Mouse (Mus musculus): ENCODE results near the gene Wdr35. TPM values are rescaled to one million over a fixed set of nuclear protein-coding genes. Genes with fewer than 3 reads are reported as not detected.
"Not testable (repeated sequence)": the region's sequence is repeated elsewhere in the genome, so short reads cannot be mapped to it uniquely, and the experiment has no call there.

Wdr35 gene
- total RNA-seq, 2 experiments from 2014 or later, result 11.2 to 13.0 TPM

GRCm38 (mm10) chr12:9002038-9002648 lies 28.5 kb downstream of the Wdr35 start:
- intact Hi-C loops (cut with DNase I), result loop anchor here (1.0 to 5.0 kb wide), 3 partner anchors 113 to 305 kb away; partner anchors contain the start of gene Sdc1
- peak; percentile 31 to 49 for DNase-seq

- intact Hi-C loops (cut with DNase I), result no loop called here
- no peak for DNase-seq
These were observed 33.5 kb downstream of the Wdr35 start for GRCm38 (mm10) chr12:9007146-9007545.

GRCm38 (mm10) chr12:9007811-9008210 lies 34.1 kb downstream of the Wdr35 start:
- intact Hi-C loops (cut with DNase I), result no loop called here
- no peak for DNase-seq

DNA sequence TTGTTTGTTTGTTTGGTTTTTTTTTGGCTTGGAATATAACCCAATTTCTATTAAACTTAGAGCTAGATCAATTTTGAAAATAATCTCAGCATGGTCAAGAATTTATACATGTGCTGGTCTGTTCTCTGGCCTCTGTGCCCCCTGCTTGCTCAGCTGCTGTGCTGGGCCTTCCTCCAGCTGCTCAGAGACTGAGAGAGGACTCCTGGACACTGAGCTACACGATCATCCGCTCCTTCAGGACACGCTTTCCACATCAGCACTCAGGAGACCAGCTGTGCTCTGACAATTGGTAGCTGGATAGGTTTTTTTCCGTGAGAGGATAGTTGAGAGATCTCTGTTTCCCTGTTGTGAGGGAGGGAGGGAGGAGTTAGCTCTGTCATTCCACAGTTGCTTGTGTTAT lies 36.6 kb downstream of the Wdr35 start:
- DNase-seq, result no peak
- intact Hi-C loops (cut with DNase I), result no loop called here

GRCm38 (mm10) chr12:9016376-9016775 lies 42.7 kb downstream of the Wdr35 start:
- intact Hi-C loops (cut with DNase I), result no loop called here

DNA sequence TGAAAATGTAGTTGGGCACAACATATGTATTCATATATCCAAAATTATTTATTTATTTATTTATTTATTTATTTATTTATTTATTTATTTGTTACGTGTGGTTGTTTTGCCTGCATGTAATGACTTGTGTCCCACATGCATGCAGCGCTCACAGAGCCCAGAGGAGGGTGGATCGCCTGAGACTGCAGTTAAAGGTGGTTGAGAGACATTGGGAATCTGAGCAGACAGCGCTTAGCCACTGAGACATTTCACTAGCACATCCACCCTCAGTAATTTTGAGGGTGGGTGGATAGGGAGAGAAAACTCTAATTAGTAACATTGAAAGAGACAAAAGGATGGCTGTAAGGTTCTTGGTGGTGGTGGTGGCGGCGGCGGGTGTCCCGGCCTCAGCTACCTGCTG lies 46.7 kb downstream of the Wdr35 start:
- no peak for DNase-seq

More at GRCm38 (mm10) chr12:9016376-9016775, 42.7 kb downstream of the Wdr35 start:
- DNase-seq, result no peak

GRCm38 (mm10) chr12:9020986-9021385 lies 47.3 kb downstream of the Wdr35 start:
- DNase-seq, result no peak
- intact Hi-C loops (cut with DNase I), result loop anchor here (10.0 kb wide), 1 partner anchor 706 kb away; the partner anchor contains the start of gene Hs1bp3

More for the DNA sequence above, 46.7 kb downstream of the Wdr35 start:
- intact Hi-C loops (cut with DNase I), result loop anchor here (10.0 kb wide), 1 partner anchor 706 kb away; the partner anchor contains the start of gene Hs1bp3

DNA sequence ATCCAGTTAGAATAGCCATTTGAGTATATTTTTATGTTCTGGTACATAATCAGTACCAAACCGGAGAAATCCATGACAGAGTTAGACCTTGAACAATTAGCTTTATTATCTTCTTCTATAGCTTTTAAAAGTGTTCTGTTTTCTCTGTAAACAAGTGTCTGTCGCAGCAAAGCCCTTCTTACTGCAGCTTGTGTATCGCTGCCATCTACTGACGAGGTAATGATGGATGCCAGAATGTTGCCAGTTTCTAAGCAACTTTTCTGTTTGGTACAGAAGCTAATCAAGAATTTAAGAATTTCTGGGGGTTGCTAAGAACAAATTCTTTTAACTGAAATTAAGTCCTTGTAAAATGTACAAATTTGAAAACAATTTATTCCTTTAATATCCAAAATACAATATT lies 49.3 kb downstream of the Wdr35 start:
- intact Hi-C loops (cut with DNase I), result loop anchor here (10.0 kb wide), 1 partner anchor 708 kb away; the partner anchor contains the start of gene Hs1bp3
- DNase-seq, result no peak

DNA sequence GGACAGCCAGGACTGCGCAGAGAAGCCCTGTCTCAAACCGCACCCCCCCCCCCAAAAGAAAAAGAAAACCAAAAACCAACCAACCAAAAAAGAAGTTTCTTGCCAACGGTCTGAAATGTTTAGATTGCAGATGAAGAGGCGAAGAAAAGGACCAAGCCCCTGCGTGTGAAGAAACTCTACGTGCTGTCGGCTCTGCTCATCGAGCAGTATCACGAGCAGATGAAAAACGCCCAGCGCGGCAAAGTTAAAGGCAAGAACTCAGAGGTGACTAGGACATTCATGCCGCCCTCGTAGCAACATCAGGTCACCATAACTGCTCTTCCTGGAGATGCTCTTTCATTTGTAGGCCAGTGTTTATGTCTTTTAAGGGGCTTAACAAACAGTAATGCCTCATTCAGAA lies 50.4 kb downstream of the Wdr35 start:
- no peak for DNase-seq
- intact Hi-C loops (cut with DNase I), result loop anchor here (10.0 kb wide), 1 partner anchor 709 kb away; the partner anchor contains the start of gene Hs1bp3

- intact Hi-C loops (cut with DNase I), result loop anchor here (10.0 kb wide), 1 partner anchor 710 kb away; the partner anchor contains the start of gene Hs1bp3
- peak in 1 of 2 experiments; percentile 19 for DNase-seq
These were observed 51.0 kb downstream of the Wdr35 start for GRCm38 (mm10) chr12:9024736-9025135.

GRCm38 (mm10) chr12:9026843-9027242 lies 53.2 kb downstream of the Wdr35 start:
- DNase-seq, result no peak
- intact Hi-C loops (cut with DNase I), result loop anchor here (10.0 kb wide), 1 partner anchor 712 kb away; the partner anchor contains the start of gene Hs1bp3

DNA sequence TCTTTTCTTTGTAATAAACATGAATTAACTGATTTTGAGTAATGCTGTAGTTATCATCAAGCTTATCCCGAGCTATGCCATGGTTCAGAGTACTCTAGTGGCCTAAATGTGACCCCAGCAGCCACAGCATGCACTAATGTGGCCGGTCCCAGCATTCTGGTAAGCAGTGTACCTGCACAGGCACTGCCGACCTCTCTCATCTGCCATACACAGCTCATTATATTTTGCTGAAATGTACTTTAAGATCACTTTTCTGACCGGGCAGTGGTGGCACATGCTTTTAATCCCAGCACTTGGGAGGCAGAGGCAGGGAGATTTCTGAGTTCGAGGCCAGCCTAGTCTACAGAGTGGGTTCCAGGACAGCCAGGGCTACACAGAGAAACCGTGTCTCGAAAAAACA lies 55.1 kb downstream of the Wdr35 start:
- intact Hi-C loops (cut with DNase I), result loop anchor here (10.0 kb wide), 1 partner anchor 714 kb away; the partner anchor contains the start of gene Hs1bp3
- not testable (repeated sequence) for DNase-seq

DNA sequence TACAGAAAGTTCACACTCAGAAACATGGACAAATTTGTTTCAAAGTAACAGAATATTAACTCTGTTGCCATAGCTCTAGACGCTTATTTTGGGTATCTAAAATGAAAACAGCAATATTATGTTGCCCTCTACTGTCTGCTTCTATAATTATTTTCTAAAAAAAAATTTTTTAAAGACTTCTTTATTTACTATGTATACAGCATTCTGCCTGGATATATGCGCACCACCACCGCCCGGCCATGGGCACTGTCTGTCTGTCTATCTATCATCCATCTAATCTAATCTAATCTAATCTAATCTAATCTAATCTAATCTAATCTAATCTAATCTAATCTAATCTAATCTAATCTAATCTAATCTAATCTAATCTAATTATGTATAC lies 55.8 kb downstream of the Wdr35 start:
- intact Hi-C loops (cut with DNase I), result loop anchor here (10.0 kb wide), 1 partner anchor 715 kb away; the partner anchor contains the start of gene Hs1bp3

DNA sequence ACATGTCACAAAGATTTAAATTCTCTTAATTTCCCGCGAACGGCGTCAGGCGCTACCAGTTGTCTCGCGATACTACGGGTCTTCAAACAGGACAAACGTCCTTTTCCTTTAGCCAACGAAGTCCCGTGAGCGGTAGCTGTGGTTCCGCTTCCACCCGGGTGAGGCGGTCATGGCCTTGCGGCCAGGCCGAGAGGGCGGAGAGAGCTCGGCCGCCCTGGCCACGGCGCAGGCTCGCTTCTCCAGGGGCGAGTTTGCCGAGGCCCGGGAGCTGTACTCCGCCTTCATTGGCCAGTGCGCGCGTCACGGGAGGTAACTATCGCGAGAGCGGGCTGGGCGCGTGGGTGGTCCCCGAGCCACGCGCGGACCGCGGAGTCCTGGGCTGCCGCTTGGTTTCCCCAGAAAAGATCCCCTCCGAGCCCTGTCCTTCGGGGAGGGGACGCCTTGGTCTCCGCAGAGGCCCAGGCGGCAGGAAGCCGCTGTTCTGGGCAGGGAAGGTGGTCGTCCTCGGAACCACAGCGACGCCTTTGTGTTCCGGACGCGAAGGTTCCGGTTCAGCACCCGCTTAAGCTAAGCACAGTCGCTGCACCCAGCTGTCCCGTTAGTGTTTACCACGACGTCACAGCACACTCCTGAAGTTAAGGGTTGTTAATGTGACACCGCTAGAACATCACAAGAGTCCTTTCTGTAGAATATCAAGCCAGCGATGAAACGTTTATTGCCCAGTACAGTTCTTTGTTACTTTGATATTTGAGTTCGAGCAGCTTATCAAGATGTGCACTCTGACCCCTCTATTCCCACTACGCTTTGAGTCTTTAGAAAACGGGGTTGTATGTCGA lies 56.4 kb downstream of the Wdr35 start, which contains the start of gene Ttc32:
Ttc32 (plus strand) TSS at position 110 of the 836 bp plus-strand sequence.
- peak; percentile 94 to 98 for DNase-seq
- intact Hi-C loops (cut with DNase I), result loop anchor here (5.0 to 10.0 kb wide), 2 partner anchors 715 to 1362 kb away; partner anchors contain the start of genes Hs1bp3 and Rdh14

More for the DNA sequence above, 55.8 kb downstream of the Wdr35 start:
- no peak for DNase-seq

GRCm38 (mm10) chr12:9031166-9031565 lies 57.5 kb downstream of the Wdr35 start:
- intact Hi-C loops (cut with DNase I), result loop anchor here (5.0 kb wide), 1 partner anchor 1361 kb away; the partner anchor contains the start of gene Rdh14
- DNase-seq, result no peak

DNA sequence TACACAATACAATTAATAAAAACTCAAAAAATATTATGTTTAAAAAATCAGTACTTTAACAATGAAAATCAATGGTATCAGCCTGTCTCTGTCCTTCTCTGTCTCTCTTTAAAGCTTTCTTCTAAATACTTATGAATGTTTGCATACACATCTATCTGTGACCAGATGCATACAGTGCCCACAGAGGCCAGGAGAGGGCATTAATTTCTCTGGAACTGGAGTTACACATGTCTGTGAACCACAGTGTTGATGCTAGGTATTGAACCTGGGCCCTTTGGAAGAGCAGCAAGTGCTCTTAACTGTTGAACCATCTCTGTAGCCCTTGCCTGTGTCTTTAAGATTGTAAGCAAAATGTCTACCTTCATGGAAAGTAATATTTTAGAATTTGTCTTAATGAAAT lies 59.4 kb downstream of the Wdr35 start:
- DNase-seq, result no peak
- intact Hi-C loops (cut with DNase I), result loop anchor here (5.0 kb wide), 1 partner anchor 1359 kb away; the partner anchor contains the start of gene Rdh14

DNA sequence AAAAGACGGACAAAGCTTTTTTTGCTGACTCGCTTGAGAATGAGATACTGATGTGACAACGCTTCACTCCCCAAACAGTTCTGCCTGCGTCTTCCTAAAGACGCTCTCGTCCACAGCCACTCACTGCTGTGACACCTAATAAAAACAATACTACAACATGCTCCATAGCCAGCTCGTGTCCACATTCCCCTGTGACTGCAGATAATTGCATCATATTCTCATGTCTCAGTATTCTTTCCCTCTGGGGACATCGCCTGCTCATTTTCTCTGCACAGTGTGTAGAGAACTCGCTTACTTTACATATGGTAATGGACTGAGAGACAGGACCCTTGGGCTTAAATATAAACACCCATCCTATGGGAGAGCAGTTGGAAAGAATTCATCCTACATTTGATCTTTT lies 62.7 kb downstream of the Wdr35 start:
- DNase-seq, result no peak
- intact Hi-C loops (cut with DNase I), result no loop called here

DNA sequence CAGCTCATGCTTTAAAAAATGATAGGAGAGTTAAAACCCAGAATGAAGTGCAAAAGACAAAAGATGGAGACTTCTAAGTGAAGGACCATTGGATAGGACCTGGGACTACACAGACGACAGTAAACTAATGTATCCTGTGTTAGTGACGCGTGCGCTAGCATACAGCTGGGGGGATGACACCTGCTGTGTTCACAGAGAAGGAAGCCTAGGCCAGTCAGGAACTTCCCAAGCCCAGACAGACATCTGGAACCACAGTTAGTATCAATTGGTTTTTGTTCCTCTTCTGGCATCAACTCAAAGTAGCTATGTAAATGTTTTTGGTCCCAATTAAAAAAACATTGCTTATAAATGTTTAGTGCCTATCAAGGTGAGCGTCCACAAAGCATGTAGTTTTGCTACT lies 66.5 kb downstream of the Wdr35 start:
- intact Hi-C loops (cut with DNase I), result no loop called here
- DNase-seq, result no peak

- intact Hi-C loops (cut with DNase I), result no loop called here
- DNase-seq, result no peak
These were observed 67.0 kb downstream of the Wdr35 start for GRCm38 (mm10) chr12:9040686-9041085.

- no peak for DNase-seq
- intact Hi-C loops (cut with DNase I), result no loop called here
These were observed 68.6 kb downstream of the Wdr35 start for GRCm38 (mm10) chr12:9042316-9042715.

DNA sequence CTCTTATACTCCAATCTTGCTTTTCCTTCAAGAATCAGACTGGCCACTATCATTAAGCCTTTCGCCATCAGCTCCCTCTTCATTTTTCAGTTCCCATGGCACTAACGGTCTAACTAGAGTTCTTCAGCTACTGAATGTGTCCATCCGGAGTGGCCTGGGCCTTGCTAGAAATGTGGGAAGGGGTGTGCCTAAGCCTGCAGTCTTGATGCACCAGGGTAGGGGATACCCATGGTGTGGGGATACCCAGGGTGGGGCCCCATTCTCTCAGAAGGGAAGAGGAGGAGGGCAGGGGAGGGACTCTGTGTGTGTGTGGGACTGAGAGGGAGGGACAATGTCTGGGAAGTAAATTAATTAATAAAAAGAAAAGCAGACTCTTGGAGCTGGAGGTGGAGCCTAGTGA lies 69.1 kb downstream of the Wdr35 start:
- no peak for DNase-seq
- intact Hi-C loops (cut with DNase I), result no loop called here
